Mouse (Mus musculus): Measurements from ENCODE around the gene Coasy. TPM values are rescaled to one million over a fixed set of nuclear protein-coding genes. Genes with fewer than 3 reads are reported as not detected.
A peak's percentile ranks its signal among the peaks of the same experiment; 100 is the strongest.

The Coasy gene
- total RNA-seq (2021), result 10 to 100 TPM; 24.5 to 25.7 TPM
- long read RNA-seq, transcript Coasy-202 (9 exons, 2,386 nt), result minor isoform, 16 of 40 reads
- long read RNA-seq, transcript Coasy-201 (10 exons, 2,138 nt), result major isoform, 18 of 40 reads
- long read RNA-seq, partial matches to known transcripts, result 2 of 40 reads
- long read RNA-seq, other reads (novel, unspliced or antisense), result 4 of 40 reads

- DNase-seq (ENCODE audit: low spot score in 2 of 2), result peak; percentile 84 to 95
Observed at GRCm38 (mm10) chr11:101082208-101083082, at the start of gene Coasy. Coasy (plus strand) TSS chr11:101082565.

GRCm38 (mm10) chr11:101033856-101034500 lies 48.4 kb upstream of the Coasy start:
- DNase-seq (ENCODE audit: low spot score in 2 of 2), result no peak

- no peak for DNase-seq (ENCODE audit: low spot score in 2 of 2)
Observed at GRCm38 (mm10) chr11:101034614-101035327, 47.6 kb upstream of the Coasy start.

GRCm38 (mm10) chr11:101035328-101035695 lies 47.1 kb upstream of the Coasy start:
- DNase-seq (ENCODE audit: low spot score in 2 of 2), result no peak

DNA sequence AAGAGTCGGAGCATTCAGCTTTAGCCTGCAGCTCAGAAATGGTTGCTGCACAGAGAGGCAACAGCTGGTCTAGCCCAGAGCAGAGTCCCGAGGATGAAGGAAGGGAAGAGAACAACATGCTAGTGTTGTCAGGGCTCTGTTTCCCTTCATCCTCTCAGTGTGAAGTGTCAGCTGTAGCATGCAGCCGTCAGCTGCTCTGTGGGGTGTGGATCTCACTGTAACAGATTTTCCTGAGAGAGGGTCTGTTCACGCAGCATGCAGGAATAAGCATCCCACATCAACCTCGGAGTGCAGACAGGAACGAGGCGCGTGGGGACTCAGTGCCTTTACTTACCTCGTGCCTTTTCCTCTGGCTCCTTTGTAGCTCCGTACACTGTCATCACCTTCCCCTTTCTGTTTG lies 44.6 kb upstream of the Coasy start:
- peak in 1 of 2 experiments; percentile 63 for DNase-seq (ENCODE audit: low spot score in 2 of 2)

DNA sequence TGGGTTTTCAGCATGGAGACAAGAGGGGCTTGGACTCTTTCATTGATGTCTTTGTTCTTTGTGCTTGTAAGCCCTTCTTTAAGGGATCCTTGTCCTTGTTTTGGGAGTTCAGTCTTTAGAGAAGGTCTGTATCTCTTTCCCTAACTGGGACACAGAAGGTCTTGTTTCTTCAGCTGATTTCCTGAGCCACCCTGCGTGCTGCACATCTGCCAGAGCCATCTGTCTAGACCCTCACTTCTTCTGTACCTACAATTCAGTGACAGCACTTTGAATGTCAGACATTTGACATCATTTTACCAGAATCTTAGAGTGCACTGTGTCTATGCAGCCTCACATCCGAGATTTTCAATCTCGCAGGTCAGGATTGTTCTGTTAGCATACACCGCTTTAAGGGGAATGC lies 36.5 kb upstream of the Coasy start:
- no peak for DNase-seq (ENCODE audit: low spot score in 2 of 2)

- no peak for DNase-seq (ENCODE audit: low spot score in 2 of 2)
Observed at GRCm38 (mm10) chr11:101046440-101046839, 35.9 kb upstream of the Coasy start.

- DNase-seq (ENCODE audit: low spot score in 2 of 2), result no peak
Observed at GRCm38 (mm10) chr11:101047502-101047901, 34.9 kb upstream of the Coasy start.

GRCm38 (mm10) chr11:101050359-101050758 lies 32.0 kb upstream of the Coasy start:
- peak; percentile 64 to 83 for DNase-seq (ENCODE audit: low spot score in 2 of 2)

GRCm38 (mm10) chr11:101051051-101051493 lies 31.3 kb upstream of the Coasy start:
- DNase-seq (ENCODE audit: low spot score in 2 of 2), result peak; percentile 56 to 76

DNA sequence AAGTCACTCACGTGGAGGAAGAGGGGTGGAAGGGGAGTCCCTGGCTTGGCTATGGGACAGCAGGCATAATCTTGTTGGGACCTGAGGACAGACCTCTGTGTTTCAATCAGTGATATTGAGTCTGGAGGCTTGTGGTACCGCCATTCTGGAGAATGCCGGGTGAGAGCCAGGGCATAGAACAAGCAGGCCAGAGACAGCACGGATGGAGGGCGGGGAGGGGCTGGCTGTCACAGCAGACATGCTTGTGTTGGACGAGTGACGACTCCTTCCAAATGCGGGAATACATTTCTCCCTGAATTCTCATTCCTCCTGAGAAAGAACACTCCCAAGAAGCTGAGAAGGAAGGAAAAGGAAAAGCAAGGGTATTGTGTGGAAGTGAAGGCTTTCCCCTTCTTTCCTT lies 30.7 kb upstream of the Coasy start:
- DNase-seq (ENCODE audit: low spot score in 2 of 2), result no peak

GRCm38 (mm10) chr11:101052751-101053473 lies 29.5 kb upstream of the Coasy start:
- DNase-seq (ENCODE audit: low spot score in 2 of 2), result no peak

- DNase-seq (ENCODE audit: low spot score in 2 of 2), result no peak
Observed at GRCm38 (mm10) chr11:101053974-101054373, 28.4 kb upstream of the Coasy start.

- DNase-seq (ENCODE audit: low spot score in 2 of 2), result no peak
Observed at GRCm38 (mm10) chr11:101055418-101055817, 26.9 kb upstream of the Coasy start.

DNA sequence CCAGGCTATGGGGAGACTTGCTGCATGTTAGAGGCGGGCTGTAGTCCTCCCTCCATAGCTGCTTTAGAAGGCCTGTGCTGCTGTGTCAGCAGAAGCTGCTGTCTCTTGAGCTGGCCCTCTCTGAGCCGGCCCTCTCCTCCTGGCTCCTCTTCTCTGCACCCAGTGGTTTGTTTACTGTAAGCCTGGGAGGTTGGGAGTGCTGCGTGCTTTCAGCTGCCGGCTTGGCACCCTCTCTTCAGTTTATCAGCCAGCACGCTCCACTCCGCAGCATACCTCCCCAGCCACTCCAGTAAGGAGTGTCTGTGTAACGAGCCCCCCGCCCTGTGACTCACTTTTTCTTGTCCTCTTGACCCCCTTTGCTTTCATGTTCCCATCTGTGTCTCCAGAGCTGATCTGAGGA lies 25.5 kb upstream of the Coasy start:
- no peak for DNase-seq (ENCODE audit: low spot score in 2 of 2)

GRCm38 (mm10) chr11:101057860-101058259 lies 24.5 kb upstream of the Coasy start:
- peak; percentile 73 to 91 for DNase-seq (ENCODE audit: low spot score in 2 of 2)

- DNase-seq (ENCODE audit: low spot score in 2 of 2), result no peak
Observed at GRCm38 (mm10) chr11:101058726-101059125, 23.6 kb upstream of the Coasy start.

DNA sequence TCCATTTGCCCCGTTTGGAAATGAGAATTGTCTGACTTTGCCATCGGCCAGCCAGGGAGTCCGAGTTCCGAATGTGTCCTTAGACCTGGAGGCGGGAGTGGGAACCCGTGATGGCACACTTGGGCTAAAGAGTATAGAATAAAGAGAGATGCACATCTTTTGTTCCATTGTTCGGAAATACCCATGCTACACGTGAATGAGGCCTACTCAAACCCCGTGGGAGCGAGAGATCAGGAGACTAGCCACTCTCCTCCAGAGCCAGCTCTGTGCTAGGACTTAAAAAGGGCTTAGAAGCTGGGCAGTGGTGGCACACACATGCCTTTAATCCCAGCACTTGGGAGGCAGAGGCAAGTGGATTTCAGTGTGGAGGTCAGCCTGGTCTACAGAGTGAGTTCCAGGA lies 22.9 kb upstream of the Coasy start:
- no peak for DNase-seq (ENCODE audit: low spot score in 2 of 2)

DNA sequence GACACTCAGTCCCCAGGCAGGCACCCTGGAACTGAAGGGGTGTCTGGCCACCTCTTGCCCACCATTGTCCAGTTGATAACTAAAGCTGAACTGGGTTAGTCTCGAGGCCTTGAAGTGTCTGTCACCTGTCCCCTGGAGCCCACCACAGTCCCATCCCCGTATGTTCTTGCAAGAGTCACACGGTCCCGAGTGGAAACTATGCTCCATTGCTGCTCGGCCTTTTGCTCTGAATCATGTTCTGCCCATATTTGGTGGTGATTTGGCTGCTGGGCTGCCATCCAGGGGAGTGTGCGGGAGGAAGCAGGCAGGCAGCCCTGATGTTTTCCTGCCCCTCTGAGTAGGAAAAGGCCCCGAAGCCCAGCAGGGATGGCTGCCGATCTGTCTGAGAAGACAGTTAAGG lies 22.2 kb upstream of the Coasy start:
- DNase-seq (ENCODE audit: low spot score in 2 of 2), result peak; percentile 61 to 74

DNA sequence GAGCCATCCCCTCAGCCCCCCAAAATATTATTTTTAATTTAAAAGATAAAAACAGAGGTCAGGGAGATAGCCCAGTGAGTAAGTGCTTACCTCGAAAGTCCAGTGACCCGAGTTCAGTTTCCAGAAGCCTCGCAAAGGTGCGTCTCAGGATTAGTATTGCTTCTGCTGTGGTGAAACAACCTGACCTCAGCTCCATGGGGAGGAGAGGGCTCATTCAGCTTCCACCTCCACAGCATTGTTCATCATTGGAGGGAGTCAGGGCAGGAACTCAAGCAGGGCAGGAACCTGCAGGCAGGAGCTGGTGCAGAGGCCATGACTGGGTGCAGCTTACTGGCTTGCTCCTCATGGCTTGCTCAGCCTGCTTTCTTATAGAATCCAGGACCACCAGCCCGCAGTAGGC lies 21.3 kb upstream of the Coasy start:
- DNase-seq (ENCODE audit: low spot score in 2 of 2), result no peak

Data from layer of hippocampus, adult 18-20 months (tissue).